Mouse (Mus musculus) testis, adult 2 months (tissue): ENCODE results near the gene Inpp4b. TPM values are rescaled to one million over a fixed set of nuclear protein-coding genes. Genes with fewer than 3 reads are reported as not detected.

Source experiments
- H3K27ac ChIP-seq: fragments of 200-500 bp; 2 replicates; pipeline ENCODE4 v1.5.1; 2012; ENCODE audit warnings: low read depth, low read length; ENCODE audit not compliant: control insufficient read depth, insufficient read depth
- H3K27me3 ChIP-seq: fragments of 200-500 bp; 2 replicates; pipeline ENCODE4 v1.6.1; 2012; ENCODE audit warnings: mild to moderate bottlenecking, low read length, moderate library complexity; ENCODE audit not compliant: control insufficient read depth, insufficient read depth
- H3K36me3 ChIP-seq: fragments of 200-500 bp; 2 replicates; pipeline ENCODE4 v1.6.1; 2012; ENCODE audit warnings: mild to moderate bottlenecking, low read length; ENCODE audit not compliant: control insufficient read depth, insufficient read depth
- H3K4me1 ChIP-seq: fragments of 200-500 bp; 2 replicates; pipeline ENCODE4 v1.6.1; 2012; ENCODE audit warnings: low read length; ENCODE audit not compliant: control insufficient read depth, insufficient read depth
- H3K4me3 ChIP-seq: fragments of 200-500 bp; 2 replicates; pipeline ENCODE4 v1.5.1; 2012; ENCODE audit warnings: low read depth, mild to moderate bottlenecking, low read length, moderate library complexity, mixed read lengths; ENCODE audit not compliant: control insufficient read depth
- CTCF ChIP-seq: fragments of 200-500 bp; IDR thresholded peaks from 2 replicates; pipeline ENCODE4 v1.5.1; 2012; ENCODE audit warnings: low read depth, mild to moderate bottlenecking, inconsistent platforms, low read length, moderate library complexity; ENCODE audit not compliant: control insufficient read depth, insufficient read depth, insufficient replicate concordance
- POLR2A ChIP-seq: fragments of 200-500 bp; IDR thresholded peaks from 2 replicates; pipeline ENCODE4 v1.6.1; 2012; ENCODE audit warnings: low read depth, mild to moderate bottlenecking, inconsistent platforms, low read length, moderate library complexity; ENCODE audit not compliant: control insufficient read depth
- polyA plus RNA-seq: library from polyadenylated mRNA; depleted of rRNA; stranded (reverse); fragments of >200 nt; gene quantifications from 2 replicates; pipeline ENCODE4 v1.2.3, GENCODE M21; 2012

The Inpp4b gene
- polyA plus RNA-seq, 1 experiment: 2.3 TPM

DNA sequence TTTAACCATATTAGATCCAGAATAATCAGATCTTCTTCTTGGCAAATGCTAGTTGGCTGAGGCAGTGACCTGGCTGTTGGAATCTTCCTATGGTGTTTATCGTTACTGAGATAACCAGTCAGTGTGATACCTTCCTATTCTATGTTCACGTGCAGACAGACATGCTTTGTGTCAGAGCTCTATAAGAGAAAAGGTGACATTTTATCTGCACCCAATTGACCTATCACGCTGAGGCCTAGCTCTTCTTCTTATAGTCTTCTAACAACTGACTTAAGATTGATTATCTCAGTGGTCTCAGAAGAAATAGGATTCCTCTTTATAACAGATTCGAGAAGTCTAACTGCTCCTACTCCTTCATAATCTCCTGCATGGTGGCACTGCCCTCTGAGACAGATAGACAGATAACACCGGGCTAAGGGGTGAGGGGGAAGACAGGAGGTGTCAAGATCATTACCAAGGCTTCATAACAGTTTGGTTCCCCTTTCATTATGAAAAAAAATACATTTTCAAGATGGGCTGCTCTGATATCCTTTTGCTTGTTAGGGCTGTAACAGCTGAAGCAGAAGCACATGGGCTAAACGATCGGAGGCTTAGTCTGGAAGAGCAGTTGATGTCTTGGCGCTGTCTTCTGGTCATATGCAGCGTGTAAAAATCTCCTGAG, 431.1 kb downstream of the Inpp4b start:
- Histone ChIP-seq H3K27ac (no peak overlapping the region), H3K4me3 (no peak overlapping the region), H3K27me3 (no peaks in the 10 kb centered on the region), H3K36me3 (no peaks in the 10 kb centered on the region), H3K4me1 (no peaks in the 10 kb centered on the region)
- TF ChIP-seq CTCF (no peak), POLR2A (no peak)

DNA sequence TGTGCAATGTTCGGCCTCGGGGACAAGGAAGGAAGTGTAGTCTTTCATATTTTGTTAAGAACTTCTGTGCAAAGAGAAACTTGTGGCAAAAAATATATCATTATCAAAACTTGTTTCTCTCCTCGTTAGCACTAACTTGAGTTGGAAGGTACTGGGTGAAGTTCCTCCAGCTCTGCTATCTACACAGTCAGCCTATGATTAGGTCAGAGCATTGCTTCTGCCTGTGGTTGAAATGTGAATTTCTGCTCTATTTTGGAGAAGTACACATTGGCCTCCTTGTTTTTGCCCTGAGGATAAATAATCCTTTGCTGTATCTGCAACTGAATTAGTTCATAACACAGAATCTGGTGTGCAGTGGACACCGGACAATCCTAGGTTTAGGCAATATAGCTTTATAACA, 431.7 kb downstream of the Inpp4b start:
- Histone ChIP-seq H3K4me3 (no peak overlapping the region), H3K27me3 (no peaks in the 10 kb centered on the region), H3K4me1 (no peaks in the 10 kb centered on the region), H3K36me3 (no peaks in the 10 kb centered on the region), H3K27ac (no peak overlapping the region)
- TF ChIP-seq CTCF (no peak), POLR2A (no peak)

DNA sequence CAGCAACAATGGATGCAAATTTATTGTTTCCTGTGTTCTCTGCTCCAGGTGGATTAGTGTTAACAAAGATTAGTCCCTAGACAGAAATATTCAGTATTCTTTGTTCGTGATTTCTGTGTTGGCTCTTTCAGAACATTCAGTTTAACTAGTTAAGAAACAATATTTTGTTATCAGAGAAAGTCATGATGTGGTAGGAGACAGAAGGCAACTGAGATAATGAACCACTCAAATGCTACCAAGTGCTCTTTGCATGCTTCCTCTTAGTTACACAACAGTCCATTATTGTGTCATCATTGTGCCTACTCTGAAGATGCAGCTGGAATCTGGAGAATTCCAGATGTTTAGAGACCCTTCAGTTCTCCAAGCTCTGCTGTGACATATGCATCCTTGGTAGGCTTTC, 432.1 kb downstream of the Inpp4b start:
- no peak overlapping the region for H3K4me3 ChIP-seq
- no peak overlapping the region for H3K27ac ChIP-seq
- TF ChIP-seq CTCF (no peak), POLR2A (no peak)
- H3K27me3 ChIP-seq: no peaks in the 10 kb centered on the region
- H3K4me1 ChIP-seq: no peaks in the 10 kb centered on the region
- H3K36me3 ChIP-seq: no peaks in the 10 kb centered on the region

DNA sequence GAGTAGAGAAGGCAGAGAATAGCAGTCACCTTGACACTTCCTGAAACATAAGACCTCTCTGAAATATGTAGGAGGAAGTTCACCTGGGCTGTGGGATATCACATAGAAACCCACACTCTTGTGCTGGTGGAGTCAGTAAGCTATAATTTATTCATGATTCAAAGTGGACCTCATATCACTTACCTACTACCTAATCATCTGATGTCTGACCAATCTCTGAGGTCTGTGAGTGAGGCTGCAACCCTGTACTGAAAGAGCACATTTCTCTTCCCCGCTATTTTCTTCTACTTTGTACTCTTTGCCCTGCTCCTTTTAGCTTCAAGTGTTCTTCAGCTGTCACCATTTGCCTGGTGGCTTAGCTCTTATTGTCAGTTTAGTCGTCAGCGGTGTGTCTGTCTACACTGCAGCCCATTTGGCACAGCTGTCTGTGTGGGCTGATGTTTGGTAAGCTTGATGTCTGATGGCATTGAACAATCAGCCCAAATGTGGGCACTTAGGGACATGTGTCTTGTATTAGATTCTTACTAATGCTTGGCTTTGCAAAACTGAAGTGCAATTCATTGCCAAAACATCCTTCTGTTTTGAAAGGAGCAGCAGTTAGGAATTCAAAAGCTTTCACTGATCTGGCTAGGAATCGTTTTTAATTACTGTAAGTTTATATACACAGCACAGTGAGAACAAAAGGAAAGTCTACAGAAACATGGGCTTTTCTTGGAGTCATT, 434.3 kb downstream of the Inpp4b start:
- no peaks in the 10 kb centered on the region for H3K36me3 ChIP-seq
- H3K4me3 ChIP-seq: no peak overlapping the region
- H3K4me1 ChIP-seq: peaks cover 6% of the 10 kb centered on the region
- no peaks in the 10 kb centered on the region for H3K27me3 ChIP-seq
- TF ChIP-seq POLR2A: no peak
- no peak for TF ChIP-seq CTCF
- H3K27ac ChIP-seq: no peak overlapping the region

DNA sequence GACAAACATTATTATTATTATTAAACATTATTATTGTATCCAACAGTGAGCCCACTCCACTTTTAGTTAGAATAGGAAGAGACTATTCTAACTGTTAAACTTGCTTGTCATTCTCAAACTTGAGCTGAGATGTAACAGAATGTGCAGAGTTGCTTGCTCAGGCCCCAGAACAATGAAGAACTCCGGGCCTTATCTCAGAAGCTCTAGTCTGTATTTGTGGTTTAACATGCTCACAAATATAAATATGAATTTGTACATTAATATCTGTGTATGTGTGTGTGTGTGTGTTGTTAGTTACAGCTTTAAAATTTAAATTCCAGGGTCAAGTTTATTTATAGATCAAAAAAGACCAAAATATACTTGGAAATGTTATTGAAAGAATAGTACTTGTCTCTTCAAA, 435.3 kb downstream of the Inpp4b start:
- no peaks in the 10 kb centered on the region for H3K27me3 ChIP-seq
- no peak overlapping the region for H3K4me3 ChIP-seq
- no peak overlapping the region for H3K27ac ChIP-seq
- H3K4me1 ChIP-seq: peaks cover 6% of the 10 kb centered on the region
- no peak for TF ChIP-seq CTCF
- no peak for TF ChIP-seq POLR2A
- no peaks in the 10 kb centered on the region for H3K36me3 ChIP-seq

DNA sequence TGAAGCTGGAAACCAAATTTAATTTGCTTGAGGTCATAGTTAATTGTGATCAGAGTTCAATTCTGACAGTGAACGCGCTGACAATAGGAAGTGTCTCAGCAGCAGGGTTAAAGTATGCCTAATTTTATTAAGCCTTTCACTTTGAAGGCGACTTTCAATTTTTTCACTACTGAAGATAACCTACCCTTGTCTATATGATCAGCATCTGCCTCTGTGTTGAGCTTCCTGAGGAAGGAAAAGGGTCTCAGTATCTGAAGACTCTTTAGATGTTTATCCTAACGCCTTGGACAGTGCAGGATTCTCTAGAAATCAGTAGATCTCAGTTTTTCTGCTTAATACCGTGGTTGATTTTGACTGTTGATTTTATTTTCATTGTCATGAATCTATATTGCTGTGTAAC, 437.1 kb downstream of the Inpp4b start:
- no peak overlapping the region for H3K4me3 ChIP-seq
- no peaks in the 10 kb centered on the region for H3K36me3 ChIP-seq
- peaks cover 6% of the 10 kb centered on the region for H3K4me1 ChIP-seq
- no peaks in the 10 kb centered on the region for H3K27me3 ChIP-seq
- H3K27ac ChIP-seq: no peak overlapping the region
- no peak for TF ChIP-seq POLR2A
- TF ChIP-seq CTCF: no peak

DNA sequence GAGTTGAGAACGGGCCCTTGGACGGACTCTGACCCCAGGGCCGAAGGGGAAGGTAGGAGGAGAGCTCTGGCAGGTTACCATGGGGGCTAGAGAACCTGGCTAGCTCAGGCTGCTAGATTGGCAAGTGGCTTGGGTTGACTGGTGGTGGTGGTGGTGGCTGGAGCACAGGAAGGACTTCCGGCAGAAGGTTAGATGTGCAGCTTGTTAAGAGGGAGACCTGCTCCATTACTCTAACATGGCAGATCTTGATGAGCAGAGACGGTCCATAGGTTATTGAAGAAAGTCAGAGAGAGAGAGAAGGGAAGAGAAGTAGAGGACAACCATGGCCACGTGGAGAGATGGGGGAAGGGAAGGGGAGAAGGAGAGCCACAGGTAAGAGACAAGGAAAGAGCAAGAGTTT, 437.8 kb downstream of the Inpp4b start:
- no peak overlapping the region for H3K27ac ChIP-seq
- no peak overlapping the region for H3K4me3 ChIP-seq
- H3K27me3 ChIP-seq: no peaks in the 10 kb centered on the region
- TF ChIP-seq CTCF: no peak
- no peak for TF ChIP-seq POLR2A
- peaks cover 6% of the 10 kb centered on the region for H3K4me1 ChIP-seq
- H3K36me3 ChIP-seq: no peaks in the 10 kb centered on the region
